8 mouse cellular contexts compared by ENCODE assay signal in genomic region chr8:116733648-116734014, GRCm38 (mm10). TPM values are rescaled to one million over a fixed set of nuclear protein-coding genes. Genes with fewer than 3 reads are reported as not detected.
DNase-seq lines count a peak whose midpoint lies in the region; ATAC-seq and TF ChIP-seq lines count a peak whose summit lies in the region.

No protein-coding gene starts in this region.

- no peaks in the 10 kb centered on the region for H3K9me3 ChIP-seq in heart, embryonic 11.5 days (replicated peaks; ENCODE audit: control insufficient read depth, low read length)
- H3K9me3 ChIP-seq in E14TG2a.4 (ENCODE audit: low read length): peaks cover 8% of the 10 kb centered on the region; the same call in 1 of the 2 replicates
- peaks cover 8% of the 10 kb centered on the region for H3K9me3 ChIP-seq in hindbrain, embryonic 10.5 days
- H3K9me3 ChIP-seq in liver, embryonic 16.5 days (replicated peaks; ENCODE audit: control insufficient read depth, low read length): no peaks in the 10 kb centered on the region

- H3K4me1 ChIP-seq in heart, embryonic 11.5 days (ENCODE audit: control insufficient read depth, insufficient read depth, low read length): peaks cover 7% of the 10 kb centered on the region
- peaks cover 42% of the 10 kb centered on the region for H3K4me1 ChIP-seq in E14TG2a.4 (replicated peaks; ENCODE audit: low read depth, low read length)
- peaks cover 10% of the 10 kb centered on the region for H3K4me1 ChIP-seq in hindbrain, embryonic 10.5 days (replicated peaks)
- peaks cover 11% of the 10 kb centered on the region for H3K4me1 ChIP-seq in liver, embryonic 16.5 days (ENCODE audit: control insufficient read depth, low read depth, low read length)

- 15% methylated on average over 3 of the region's 3 CpGs for WGBS in heart, embryonic 11.5 days (ENCODE audit: insufficient replicate concordance)
- WGBS in hindbrain, embryonic 10.5 days: 16% methylated on average over 3 of the region's 3 CpGs
- 28% methylated on average over 3 of the region's 3 CpGs for WGBS in liver, embryonic 16.5 days (ENCODE audit: insufficient replicate concordance)

- no peak overlapping the region for H3K27ac ChIP-seq in heart, embryonic 11.5 days (ENCODE audit: low read depth, low read length)
- peak overlapping the region; percentile 92 for H3K27ac ChIP-seq in hindbrain, embryonic 10.5 days
- H3K27ac ChIP-seq in liver, embryonic 16.5 days (ENCODE audit: low read length): no peak overlapping the region

- ATAC-seq in heart, embryonic 11.5 days (replicated peaks; ENCODE audit: insufficient number of reproducible peaks, low FRiP score, low TSS enrichment): no peak
- no peak for ATAC-seq in liver, embryonic 16.5 days (ENCODE audit: low read depth)

- peak overlapping the region; percentile 85 for H3K9ac ChIP-seq in heart, embryonic 11.5 days (ENCODE audit: low read depth, low read length)
- H3K9ac ChIP-seq in liver, embryonic 16.5 days (ENCODE audit: low read depth, low read length): no peak overlapping the region

- peaks cover 8% of the 10 kb centered on the region for H3K27me3 ChIP-seq in heart, embryonic 11.5 days (ENCODE audit: control insufficient read depth, insufficient read depth, low read length)
- H3K27me3 ChIP-seq in E14TG2a.4 (ENCODE audit: insufficient read depth, low read length): peaks cover 30% of the 10 kb centered on the region
- H3K27me3 ChIP-seq in hindbrain, embryonic 10.5 days (ENCODE audit: insufficient read depth, poor library complexity, severe bottlenecking): peaks cover 24% of the 10 kb centered on the region
- peaks cover 11% of the 10 kb centered on the region for H3K27me3 ChIP-seq in liver, embryonic 16.5 days (ENCODE audit: control insufficient read depth, insufficient read depth, low read depth, low read length)

- peak overlapping the region; percentile 83 for H3K4me3 ChIP-seq in heart, embryonic 11.5 days (ENCODE audit: low read depth, low read length)
- peak overlapping the region; percentile 92 for H3K4me3 ChIP-seq in E14TG2a.4 (replicated peaks; ENCODE audit: low read length)
- H3K4me3 ChIP-seq in hindbrain, embryonic 10.5 days: peak overlapping the region; percentile 79
- peak overlapping the region; percentile 65 for H3K4me3 ChIP-seq in liver, embryonic 16.5 days (ENCODE audit: low read depth, low read length)

- H3K36me3 ChIP-seq in heart, embryonic 11.5 days (ENCODE audit: control insufficient read depth, insufficient read depth, low read length): peaks cover 2% of the 10 kb centered on the region; the same call in 1 of the 2 replicates
- H3K36me3 ChIP-seq in E14TG2a.4 (ENCODE audit: insufficient read depth, low read length): peaks cover 9% of the 10 kb centered on the region; the same call in 1 of the 2 replicates
- peaks cover 6% of the 10 kb centered on the region for H3K36me3 ChIP-seq in hindbrain, embryonic 10.5 days
- no peaks in the 10 kb centered on the region for H3K36me3 ChIP-seq in liver, embryonic 16.5 days (ENCODE audit: control insufficient read depth, insufficient read depth)

- DNase-seq in heart, adult 9 months (ENCODE audit: low spot score in 2 of 2): no peak
- no peak for DNase-seq in hindbrain, embryonic 10.5 days (ENCODE audit: low spot score)
- no peak for DNase-seq in left cerebral cortex, adult 18-20 months (ENCODE audit: low spot score in 2 of 2)
- DNase-seq in frontal cortex, postnatal 25 days (ENCODE audit: low spot score in 2 of 2): no peak
- DNase-seq in adrenal gland, postnatal 4 days (ENCODE audit: low spot score in 2 of 2): no peak

- H3K4me2 ChIP-seq in heart, embryonic 11.5 days: peak overlapping the region; percentile 70
- peak overlapping the region; percentile 69 for H3K4me2 ChIP-seq in liver, embryonic 16.5 days (ENCODE audit: low read depth, low read length)

- no peak for TF ChIP-seq CTCF in E14TG2a.4 (conservative IDR thresholded peaks at IDR 0.05; ENCODE audit: low read length)

RNA-seq across cellular contexts. Expression of gene Cdyl2, which starts 0.8 kb away (rescaled TPM):
- polyA plus RNA-seq in heart, embryonic 11.5 days (2014; fragmentation: Nextera tagmentation; extraction: Ambion mirVana): 4.5 and 4.8 TPM in 2 replicates
- 5.9 and 7.4 TPM in 2 replicates for polyA plus RNA-seq in hindbrain, embryonic 10.5 days (2016; fragmentation: Nextera tagmentation; extraction: Ambion mirVana)
- polyA plus RNA-seq in liver, embryonic 16.5 days (2015; fragmentation: Nextera tagmentation; extraction: Ambion mirVana): 1.6 and 1.8 TPM in 2 replicates
- total RNA-seq in left cerebral cortex, adult 18-20 months (2021): 10 to 100 TPM; 19.2 to 23.3 TPM
- 10 to 100 TPM; 10.1 to 10.9 TPM for total RNA-seq in adrenal gland, postnatal 4 days (2021)
